Mouse (Mus musculus) midbrain, embryonic 13.5 days (tissue): Measurements from ENCODE around the gene Kcnq1. TPM values are rescaled to one million over a fixed set of nuclear protein-coding genes. Genes with fewer than 3 reads are reported as not detected.

ENCODE experiments used
- ATAC-seq: fragments of 200-750 bp; cut with Nextera tagmentation; 2 replicates; pipeline ENCODE4 v1.8.0; 2017; ENCODE audit warnings: mild to moderate bottlenecking, moderate TSS enrichment, moderate library complexity
- H3K27ac ChIP-seq: fragments of 300-500 bp; sonication (generic); 2 replicates; pipeline ENCODE4 v1.5.1; 2015; ENCODE audit warnings: inconsistent platforms, mild to moderate bottlenecking, moderate library complexity
- H3K27me3 ChIP-seq: fragments of 300-500 bp; sonication (generic); 2 replicates; pipeline ENCODE4 v1.6.1; 2015; ENCODE audit warnings: mild to moderate bottlenecking, inconsistent platforms
- H3K36me3 ChIP-seq: fragments of 300-500 bp; sonication (generic); 2 replicates; pipeline ENCODE4 v1.6.1; 2015; ENCODE audit warnings: mild to moderate bottlenecking, inconsistent platforms
- H3K4me1 ChIP-seq: fragments of 300-500 bp; sonication (generic); replicated peaks from 2 replicates; pipeline ENCODE4 v1.6.1; 2015; ENCODE audit warnings: inconsistent platforms
- H3K4me2 ChIP-seq: fragments of 300-500 bp; sonication (generic); replicated peaks from 2 replicates; pipeline ENCODE4 v1.6.1; 2015; ENCODE audit warnings: moderate library complexity, mild to moderate bottlenecking, inconsistent platforms
- H3K4me3 ChIP-seq: fragments of 300-500 bp; sonication (generic); replicated peaks from 2 replicates; pipeline ENCODE4 v1.5.1; 2015; ENCODE audit warnings: mild to moderate bottlenecking, inconsistent platforms
- H3K9ac ChIP-seq: fragments of 300-500 bp; sonication (generic); replicated peaks from 2 replicates; pipeline ENCODE4 v1.6.1; 2015; ENCODE audit warnings: mild to moderate bottlenecking, inconsistent platforms
- H3K9me3 ChIP-seq: fragments of 300-500 bp; sonication (generic); 2 replicates; pipeline ENCODE4 v1.6.1; 2016; ENCODE audit warnings: mild to moderate bottlenecking, inconsistent platforms
- WGBS: fragments of 180-500 bp; shearing (Covaris S2); methylation state at CpG from one replicate; pipeline ENCODE4 v1.1.7; 2015; 5-methylcytosine and 5-hydroxymethylcytosine counted together
- polyA plus RNA-seq: library from polyadenylated mRNA; unstranded; fragments of >200 nt; fragmentation: Nextera tagmentation; extraction: Ambion mirVana; gene quantifications from 2 replicates; pipeline ENCODE4 v1.2.1, GENCODE M21; 2015

The Kcnq1 gene
- polyA plus RNA-seq, 1 experiment from 2014 or later, result 0.89 TPM

DNA sequence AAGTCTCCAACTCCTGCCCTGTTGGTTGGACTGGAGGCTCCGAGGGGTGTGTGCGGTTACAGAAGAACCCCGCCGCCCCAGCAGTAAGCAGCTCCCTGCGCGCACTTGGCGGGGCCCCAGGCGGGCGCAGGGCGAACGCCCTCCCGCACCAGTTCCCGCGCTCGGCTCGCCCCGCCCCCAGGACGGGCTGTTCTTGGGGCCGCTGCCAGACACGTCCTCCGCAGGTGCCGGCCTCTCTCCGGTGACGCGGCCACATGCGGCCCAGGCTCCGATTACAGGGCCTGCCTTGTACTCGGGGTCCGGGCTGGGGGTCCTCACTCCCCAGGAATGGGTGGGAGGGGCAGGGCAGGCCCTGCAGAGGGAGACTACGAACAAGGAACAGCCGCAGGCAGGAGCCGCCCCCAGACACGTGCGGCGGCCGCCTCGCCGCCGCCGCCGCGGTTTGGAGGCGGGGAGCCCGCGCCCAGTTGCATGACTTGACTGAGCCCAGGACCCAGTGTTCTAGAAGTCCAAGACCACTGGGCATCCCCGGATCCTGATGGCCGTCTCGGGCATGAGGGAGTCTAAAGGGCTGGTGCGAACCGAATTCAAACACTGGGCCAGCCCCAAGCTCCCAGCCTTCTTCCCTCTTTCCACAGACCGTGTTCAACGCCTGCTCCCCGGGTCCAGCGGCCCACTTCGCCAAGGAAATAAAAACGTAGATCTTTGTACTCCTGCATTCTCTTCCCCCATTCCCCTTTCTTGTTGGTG lies 358.8 kb downstream of the Kcnq1 start:
- peak overlapping the region; percentile 47 for H3K9ac ChIP-seq
- peaks cover 27% of the 10 kb centered on the region for H3K27me3 ChIP-seq
- peaks cover 56% of the 10 kb centered on the region for H3K4me1 ChIP-seq
- peak overlapping the region; percentile 60 for H3K4me2 ChIP-seq
- no peak for ATAC-seq
- peaks cover 7% of the 10 kb centered on the region for H3K9me3 ChIP-seq
- no peaks in the 10 kb centered on the region for H3K36me3 ChIP-seq
- no peak overlapping the region for H3K27ac ChIP-seq
- WGBS, result 27% methylated on average over 53 of the region's 56 CpGs
- H3K4me3 ChIP-seq, result peak overlapping the region; percentile 29

DNA sequence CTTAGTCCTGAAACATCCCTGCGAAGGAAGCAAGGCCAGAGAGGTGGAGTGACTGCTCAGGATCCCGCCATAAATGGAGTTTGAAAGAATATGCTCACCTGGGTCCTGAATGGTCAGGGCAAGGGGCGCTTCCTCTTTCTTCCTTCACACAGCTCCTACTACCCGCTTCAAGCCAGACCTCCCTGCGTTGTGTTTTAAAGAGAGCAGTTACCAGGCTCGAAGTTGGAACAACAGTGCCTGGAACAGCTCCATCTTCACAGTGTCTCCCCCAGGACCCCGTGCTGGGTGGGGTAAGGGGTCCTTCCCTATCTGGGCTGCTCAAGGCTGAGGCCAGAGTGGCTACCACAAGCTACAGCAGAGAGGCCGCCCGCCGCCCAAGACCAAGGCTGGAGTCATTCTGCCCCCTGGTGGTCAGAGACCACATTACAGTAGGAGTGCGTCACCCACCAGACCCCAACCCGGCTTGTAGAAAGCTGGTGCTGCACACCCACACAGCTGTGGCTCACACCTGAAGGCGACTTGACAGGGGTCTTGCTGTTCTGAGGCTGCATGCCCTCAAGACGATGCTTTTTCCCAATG lies 360.0 kb downstream of the Kcnq1 start:
- H3K27me3 ChIP-seq, result peaks cover 27% of the 10 kb centered on the region

DNA sequence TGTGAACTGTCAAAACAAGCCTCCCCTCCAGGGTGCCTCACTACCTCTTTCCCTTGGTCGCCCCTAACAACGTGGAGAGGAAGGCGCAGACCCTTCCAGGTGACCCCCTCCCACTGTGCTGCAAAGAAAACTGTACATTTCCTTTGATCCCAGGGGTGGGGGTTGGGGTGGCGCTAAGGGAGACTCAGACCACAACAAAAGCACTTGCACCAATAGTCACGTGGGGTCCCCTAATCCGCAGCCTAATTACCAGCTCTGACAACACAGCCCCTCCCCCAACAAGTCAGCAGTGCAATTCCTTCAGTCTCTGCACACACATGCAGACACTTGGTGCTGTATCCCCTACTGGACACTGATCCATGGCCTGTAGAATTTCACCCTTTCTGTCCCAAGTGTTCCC lies 361.6 kb downstream of the Kcnq1 start:
- 1% methylated on average over 6 of the region's 6 CpGs for WGBS
- ATAC-seq, result peak; percentile 34

More for the DNA sequence above, 360.0 kb downstream of the Kcnq1 start:
- H3K9me3 ChIP-seq, result no peaks in the 10 kb centered on the region
- H3K36me3 ChIP-seq, result no peaks in the 10 kb centered on the region
- peaks cover 56% of the 10 kb centered on the region for H3K4me1 ChIP-seq
- H3K9ac ChIP-seq, result no peak overlapping the region
- no peak overlapping the region for H3K4me3 ChIP-seq
- peak; percentile 43 for ATAC-seq
- WGBS, result 37% methylated on average over 14 of the region's 14 CpGs
- H3K27ac ChIP-seq, result no peak overlapping the region
- H3K4me2 ChIP-seq, result no peak overlapping the region

DNA sequence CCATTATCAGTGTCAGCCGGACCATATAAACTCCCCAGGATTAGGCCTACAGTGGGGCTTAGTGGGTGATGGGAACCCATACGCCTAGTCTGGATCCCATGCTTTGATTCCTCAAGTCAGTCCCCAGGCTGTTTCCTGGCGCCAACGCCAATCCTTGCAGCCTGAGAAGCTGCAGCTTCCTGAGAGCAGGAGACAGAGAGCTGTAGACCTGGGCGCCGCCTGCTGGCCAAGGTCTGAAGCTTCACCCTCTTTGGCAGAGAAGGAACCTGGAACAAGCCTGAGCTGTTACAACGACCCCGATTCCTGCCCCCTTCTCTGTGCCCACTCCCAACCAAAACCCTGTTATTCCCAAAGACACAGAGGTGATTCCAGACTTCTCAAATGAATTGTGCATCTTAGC lies 363.8 kb downstream of the Kcnq1 start:
- H3K4me3 ChIP-seq, result no peak overlapping the region
- H3K4me2 ChIP-seq, result no peak overlapping the region
- 21% methylated on average over 8 of the region's 8 CpGs for WGBS
- no peak overlapping the region for H3K27ac ChIP-seq
- H3K9ac ChIP-seq, result 0 out of 2 replicates have a peak overlapping the region, but pooled peaks have one; percentile 36
- no peaks in the 10 kb centered on the region for H3K9me3 ChIP-seq
- ATAC-seq, result no peak
- H3K4me1 ChIP-seq, result peaks cover 35% of the 10 kb centered on the region
- H3K36me3 ChIP-seq, result no peaks in the 10 kb centered on the region
- H3K27me3 ChIP-seq, result peaks cover 26% of the 10 kb centered on the region

More for the DNA sequence above, 361.6 kb downstream of the Kcnq1 start:
- 0 out of 2 replicates have a peak overlapping the region, but pooled peaks have one; percentile 39 for H3K27ac ChIP-seq
- no peaks in the 10 kb centered on the region for H3K36me3 ChIP-seq
- peak overlapping the region; percentile 22; the same call in 1 of the 2 replicates for H3K4me2 ChIP-seq
- no peak overlapping the region for H3K9ac ChIP-seq
- no peak overlapping the region for H3K4me3 ChIP-seq
- no peaks in the 10 kb centered on the region for H3K9me3 ChIP-seq
- H3K4me1 ChIP-seq, result peaks cover 45% of the 10 kb centered on the region
- peaks cover 27% of the 10 kb centered on the region for H3K27me3 ChIP-seq

DNA sequence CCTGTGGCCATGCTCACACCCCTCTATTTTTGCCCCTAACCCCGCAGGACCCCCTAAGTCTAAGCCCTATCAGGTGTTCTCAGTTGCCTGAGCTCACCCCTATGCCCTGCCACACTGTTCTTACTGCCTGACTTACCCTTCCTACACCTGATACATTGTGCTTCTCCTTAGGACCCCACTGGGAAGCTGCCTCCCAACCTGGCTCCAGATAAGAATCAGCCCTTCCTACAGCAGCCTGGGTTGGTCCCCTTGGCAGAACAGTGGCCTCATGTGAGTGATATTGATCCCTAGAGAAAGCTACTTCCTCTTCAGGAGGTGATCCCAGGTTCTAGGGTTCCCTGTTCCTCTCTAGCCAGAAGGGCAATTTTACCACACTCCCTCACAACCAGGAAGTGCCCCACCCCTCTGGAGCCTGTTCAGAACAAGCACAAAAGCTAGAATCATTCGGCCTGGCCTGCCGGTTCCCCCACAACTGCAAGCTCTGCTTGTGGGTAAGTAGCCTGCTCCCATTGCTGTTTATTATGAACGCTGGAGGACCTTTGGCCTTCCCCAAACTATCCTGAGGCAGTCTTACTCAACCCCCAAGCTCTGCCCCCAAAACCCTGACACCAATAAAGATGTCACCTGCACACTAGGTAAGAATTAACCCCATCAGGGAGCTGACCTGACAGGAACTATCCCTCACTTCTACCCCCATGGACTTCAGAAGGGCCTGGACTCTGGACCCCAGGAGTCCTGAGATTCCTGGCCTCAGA lies 367.4 kb downstream of the Kcnq1 start, which contains the start of gene Slc22a18:
Slc22a18 (plus strand) TSS at position 390 of the 755 bp plus-strand sequence.
- 54% methylated on average over 4 of the region's 4 CpGs for WGBS
- peaks cover 5% of the 10 kb centered on the region; the same call in 1 of the 2 replicates for H3K4me1 ChIP-seq
- H3K4me3 ChIP-seq, result no peak within 1 kb of the TSS
- H3K27me3 ChIP-seq, result peaks cover 16% of the 10 kb centered on the region
- no peak within 1 kb of the TSS for H3K4me2 ChIP-seq
- no peak within 1 kb of the TSS for H3K27ac ChIP-seq
- H3K9me3 ChIP-seq, result no peaks in the 10 kb centered on the region
- H3K36me3 ChIP-seq, result no peaks in the 10 kb centered on the region
- no peak within 1 kb of the TSS for H3K9ac ChIP-seq
- ATAC-seq, result no peak

DNA sequence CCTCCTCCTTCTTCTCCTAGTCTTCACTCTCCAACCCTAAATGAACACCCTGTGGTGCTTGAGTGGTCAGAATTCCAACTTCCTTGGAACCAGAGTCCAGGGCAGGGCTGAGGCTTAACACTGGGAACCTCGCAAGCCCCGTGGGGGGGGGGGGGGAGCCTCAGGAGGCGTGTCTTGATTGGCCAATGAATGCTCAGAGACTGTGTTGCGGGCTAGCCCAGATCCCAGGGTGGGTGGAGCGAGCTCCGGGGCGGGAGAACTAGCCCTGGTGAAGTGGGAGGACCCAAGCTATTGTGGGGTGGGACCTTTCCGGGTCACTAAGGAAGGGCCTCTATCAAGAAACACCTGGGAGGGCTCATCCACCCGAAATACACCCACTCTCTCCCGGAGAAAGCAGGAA lies 368.6 kb downstream of the Kcnq1 start:
- Histone ChIP-seq H3K4me1 (0 out of 2 replicates have a peak, but pooled peaks cover under 1% of the 10 kb centered on the region), H3K27me3 (peaks cover 7% of the 10 kb centered on the region; the same call in 1 of the 2 replicates), H3K27ac (no peak overlapping the region), H3K4me3 (no peak overlapping the region), H3K36me3 (no peaks in the 10 kb centered on the region), H3K9me3 (no peaks in the 10 kb centered on the region), H3K9ac (no peak overlapping the region), H3K4me2 (no peak overlapping the region)
- ATAC-seq, result no peak
- 25% methylated on average over 8 of the region's 10 CpGs for WGBS

DNA sequence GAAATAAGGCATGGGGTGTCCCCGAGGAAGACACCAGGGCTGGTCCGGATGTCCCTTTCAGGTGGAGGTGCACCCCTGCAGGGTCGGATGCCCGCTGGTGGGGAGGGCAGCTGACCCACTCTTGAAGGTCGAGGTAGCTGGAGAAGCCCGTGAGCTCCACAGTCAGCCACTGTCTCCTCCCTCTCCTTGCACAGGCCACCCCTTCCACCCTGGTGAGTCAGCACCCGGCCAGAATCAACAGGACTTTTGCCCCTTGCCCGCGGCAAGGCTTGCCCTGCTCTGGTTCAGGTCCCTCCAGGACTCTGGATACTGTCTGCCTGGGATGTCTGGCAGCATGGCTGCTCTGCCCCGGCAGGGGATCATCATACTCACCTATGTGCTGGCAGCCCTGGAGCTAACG lies 369.7 kb downstream of the Kcnq1 start:
- Histone ChIP-seq H3K9me3 (no peaks in the 10 kb centered on the region), H3K4me1 (no peaks in the 10 kb centered on the region), H3K27ac (no peak overlapping the region), H3K36me3 (no peaks in the 10 kb centered on the region), H3K9ac (no peak overlapping the region), H3K4me2 (no peak overlapping the region), H3K4me3 (no peak overlapping the region), H3K27me3 (peaks cover 12% of the 10 kb centered on the region; the same call in 1 of the 2 replicates)
- ATAC-seq, result no peak
- 77% methylated on average over 11 of the region's 11 CpGs for WGBS

Other genes with a start within 250 kb of the Kcnq1 start
- gene Th, start 175.2 kb upstream of the Kcnq1 start, polyA plus RNA-seq, result 22.4 and 59.8 TPM in 2 replicates
- gene Ascl2, start 137.1 kb upstream of the Kcnq1 start, polyA plus RNA-seq, result 0.35 and 0.50 TPM in 2 replicates
- 0.50 and 0.72 TPM in 2 replicates for gene Tspan32, start 101.3 kb upstream of the Kcnq1 start, polyA plus RNA-seq
- gene Cd81, start 53.6 kb upstream of the Kcnq1 start, polyA plus RNA-seq, result 248 and 257 TPM in 2 replicates
- gene Tssc4, start 37.1 kb upstream of the Kcnq1 start, polyA plus RNA-seq, result 102 and 104 TPM in 2 replicates
- gene Trpm5, start 11.7 kb upstream of the Kcnq1 start, polyA plus RNA-seq, result 0.95 and 1.2 TPM in 2 replicates